10 mouse cellular contexts compared by ENCODE assay signal in the genomic region with DNA sequence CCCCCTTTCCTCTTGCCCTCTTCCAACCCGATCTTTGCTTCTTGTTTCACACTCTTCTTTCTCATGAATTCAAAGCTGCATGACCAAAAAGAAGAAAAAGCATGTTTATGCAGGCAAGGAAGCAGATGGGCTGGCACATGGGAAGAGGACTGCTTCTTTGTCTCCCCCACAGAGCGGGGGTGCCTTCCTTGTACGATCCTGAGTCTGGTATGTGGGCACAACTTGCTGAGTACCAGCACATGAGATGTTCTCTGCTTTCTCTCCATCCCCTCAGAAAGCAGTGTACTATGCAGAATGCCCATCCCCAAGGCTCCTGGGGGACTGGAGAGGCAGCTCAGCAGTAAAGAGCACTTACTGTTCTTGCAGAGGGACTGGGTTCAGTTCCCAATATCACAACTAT. TPM values are rescaled to one million over a fixed set of nuclear protein-coding genes. Genes with fewer than 3 reads are reported as not detected.
DNase-seq lines count a peak whose midpoint lies in the region; ATAC-seq and TF ChIP-seq lines count a peak whose summit lies in the region.
"Had no signal": no experiment of that assay in that cellular context is flagged by ENCODE, and none has a peak within 500 bp of the region (broad histone marks: within the 10 kb centered on the region; RNA-seq: fewer than 3 reads in every experiment).

No protein-coding gene starts in this region.

- no peak overlapping the region for H3K4me3 ChIP-seq in heart, embryonic 13.5 days
- H3K4me3 ChIP-seq in stomach, embryonic 14.5 days (ENCODE audit: low read depth, low read length): no peak overlapping the region
- H3K4me3 ChIP-seq in stomach, postnatal 0 days (ENCODE audit: low read depth, low read length): no peak overlapping the region
- no peak overlapping the region for H3K4me3 ChIP-seq in limb, embryonic 15.5 days
- H3K4me3 ChIP-seq in cerebellum, adult 2 months (replicated peaks; ENCODE audit: insufficient read depth, low read depth, low read length): no peak overlapping the region
- H3K4me3 ChIP-seq: erythroblast, embryonic 14.5 days; megakaryocyte, embryonic 14.5 days had no signal

- H3K27ac ChIP-seq in heart, embryonic 13.5 days (replicated peaks): peak overlapping the region; percentile 7; the same call in 1 of the 2 replicates
- H3K27ac ChIP-seq in stomach, embryonic 14.5 days (ENCODE audit: low read length): peak overlapping the region; percentile 22; the same call in 1 of the 2 replicates
- no peak overlapping the region for H3K27ac ChIP-seq in stomach, postnatal 0 days (replicated peaks)
- peak overlapping the region; percentile 75 for H3K27ac ChIP-seq in limb, embryonic 15.5 days
- no peak overlapping the region for H3K27ac ChIP-seq in cerebellum, adult 2 months (ENCODE audit: insufficient read depth, low read length)

- no peaks in the 10 kb centered on the region for H3K27me3 ChIP-seq in heart, embryonic 13.5 days (replicated peaks)
- H3K27me3 ChIP-seq in stomach, embryonic 14.5 days (ENCODE audit: control insufficient read depth, insufficient read depth, low read length): no peaks in the 10 kb centered on the region
- H3K27me3 ChIP-seq in stomach, postnatal 0 days (ENCODE audit: control insufficient read depth, insufficient read depth, low read length): no peaks in the 10 kb centered on the region
- H3K27me3 ChIP-seq in limb, embryonic 15.5 days: no peaks in the 10 kb centered on the region
- no peaks in the 10 kb centered on the region for H3K27me3 ChIP-seq in cerebellum, adult 2 months (ENCODE audit: control insufficient read depth, insufficient read depth, low read length)
- H3K27me3 ChIP-seq: megakaryocyte, embryonic 14.5 days had no signal

- H3K9me3 ChIP-seq in heart, embryonic 13.5 days: no peaks in the 10 kb centered on the region
- no peaks in the 10 kb centered on the region for H3K9me3 ChIP-seq in stomach, embryonic 14.5 days (ENCODE audit: control insufficient read depth, low read depth, low read length)
- no peaks in the 10 kb centered on the region for H3K9me3 ChIP-seq in stomach, postnatal 0 days (ENCODE audit: control insufficient read depth, low read length)
- no peaks in the 10 kb centered on the region for H3K9me3 ChIP-seq in limb, embryonic 15.5 days
- H3K9me3 ChIP-seq: megakaryocyte, embryonic 14.5 days had no signal

- TF ChIP-seq POLR2A in cerebellum, adult 2 months (IDR thresholded peaks at IDR 0.05; ENCODE audit: borderline replicate concordance, insufficient read depth, low read length): no peak

- TF ChIP-seq CTCF in stomach, postnatal 0 days (IDR thresholded peaks at IDR 0.05; ENCODE audit: low read depth): no peak
- TF ChIP-seq CTCF in cerebellum, adult 2 months (IDR thresholded peaks at IDR 0.05; ENCODE audit: borderline replicate concordance, insufficient read depth, low read depth, low read length): no peak

- H3K4me2 ChIP-seq in heart, embryonic 13.5 days: no peak overlapping the region
- H3K4me2 ChIP-seq in stomach, embryonic 14.5 days (replicated peaks; ENCODE audit: low read depth, low read length): no peak overlapping the region
- no peak overlapping the region for H3K4me2 ChIP-seq in stomach, postnatal 0 days (replicated peaks; ENCODE audit: low read depth)
- H3K4me2 ChIP-seq in limb, embryonic 15.5 days: no peak overlapping the region

- H3K36me3 ChIP-seq in heart, embryonic 13.5 days: peaks cover 47% of the 10 kb centered on the region
- peaks cover 25% of the 10 kb centered on the region for H3K36me3 ChIP-seq in stomach, embryonic 14.5 days (ENCODE audit: control insufficient read depth, insufficient read depth, low read length)
- H3K36me3 ChIP-seq in stomach, postnatal 0 days (ENCODE audit: control insufficient read depth, insufficient read depth, low read length): peaks cover 9% of the 10 kb centered on the region; the same call in 1 of the 2 replicates
- peaks cover 32% of the 10 kb centered on the region for H3K36me3 ChIP-seq in limb, embryonic 15.5 days

- no peak for TF ChIP-seq EP300 in stomach, postnatal 0 days (optimal IDR thresholded peaks at IDR 0.05)

- no peak for DNase-seq in heart, postnatal 4 days
- no peak for DNase-seq in stomach, postnatal 0 days (ENCODE audit: low spot score)
- DNase-seq in cerebellum, adult 2 months: no peak
- DNase-seq in urinary bladder, adult 2 months (ENCODE audit: low spot score): no peak
- no peak for DNase-seq in cerebellum, postnatal 10 days

- H3K9ac ChIP-seq in heart, embryonic 13.5 days: no peak overlapping the region
- no peak overlapping the region for H3K9ac ChIP-seq in stomach, embryonic 14.5 days (replicated peaks; ENCODE audit: low read depth, low read length)
- no peak overlapping the region for H3K9ac ChIP-seq in stomach, postnatal 0 days (ENCODE audit: low read length)
- no peak overlapping the region for H3K9ac ChIP-seq in limb, embryonic 15.5 days

- WGBS in heart, embryonic 13.5 days: 68% methylated on average over 3 of the region's 3 CpGs
- WGBS in stomach, embryonic 14.5 days: 57% methylated on average over 3 of the region's 3 CpGs
- WGBS in stomach, postnatal 0 days: 66% methylated on average over 3 of the region's 3 CpGs
- 42% methylated on average over 3 of the region's 3 CpGs for WGBS in limb, embryonic 15.5 days
- 36% methylated on average over 3 of the region's 3 CpGs for WGBS in cerebellum, adult 2 months

- H3K4me1 ChIP-seq in heart, embryonic 13.5 days: peaks cover 36% of the 10 kb centered on the region
- H3K4me1 ChIP-seq in stomach, embryonic 14.5 days (ENCODE audit: control insufficient read depth, insufficient read depth, low read length): peaks cover 17% of the 10 kb centered on the region
- no peaks in the 10 kb centered on the region for H3K4me1 ChIP-seq in stomach, postnatal 0 days (replicated peaks; ENCODE audit: control insufficient read depth, insufficient read depth)
- H3K4me1 ChIP-seq in limb, embryonic 15.5 days: peaks cover 29% of the 10 kb centered on the region
- H3K4me1 ChIP-seq in cerebellum, adult 2 months (ENCODE audit: control insufficient read depth, insufficient read depth, low read length): peaks cover 18% of the 10 kb centered on the region

- no peak for ATAC-seq in heart, embryonic 13.5 days (ENCODE audit: extremely low read depth, insufficient number of reproducible peaks, low FRiP score, low TSS enrichment)
- no peak for ATAC-seq in stomach, embryonic 14.5 days (ENCODE audit: insufficient number of reproducible peaks, insufficient read depth, low FRiP score, low read depth)
- no peak for ATAC-seq in stomach, postnatal 0 days (ENCODE audit: low FRiP score, low TSS enrichment)
- no peak for ATAC-seq in limb, embryonic 15.5 days (ENCODE audit: insufficient number of reproducible peaks, low FRiP score, low TSS enrichment, low read depth)

RNA-seq across cellular contexts. Expression of gene Ctcf, which starts 12.0 kb away (rescaled TPM):
- 67.1 and 76.2 TPM in 2 replicates for polyA plus RNA-seq in heart, embryonic 13.5 days (2015; fragmentation: Nextera tagmentation; extraction: Ambion mirVana)
- total RNA-seq in heart, postnatal 4 days (2021): 10 to 100 TPM; 59.1 to 63.2 TPM
- polyA plus RNA-seq in stomach, embryonic 14.5 days (2014; fragmentation: Nextera tagmentation; extraction: Ambion mirVana): 96.0 and 101 TPM in 2 replicates
- polyA plus RNA-seq in stomach, postnatal 0 days (2015; fragmentation: Nextera tagmentation; extraction: Ambion mirVana): 43.3 and 56.6 TPM in 2 replicates
- 93.8 and 108 TPM in 2 replicates for polyA plus RNA-seq in limb, embryonic 15.5 days (2015; fragmentation: Nextera tagmentation; extraction: Ambion mirVana)
- polyA plus RNA-seq in cerebellum, adult 2 months (2012; rRNA removed): 41.6 and 45.7 TPM in 2 replicates
- 21.6 and 31.5 TPM in 2 replicates for polyA plus RNA-seq in urinary bladder, adult 2 months (2012; rRNA removed)

RNA-seq across cellular contexts. Expression of gene Agrp, which starts 12.8 kb away (rescaled TPM):
- 0.23 TPM in 1 of 2 replicates, not detected in the other for polyA plus RNA-seq in heart, embryonic 13.5 days (2015; fragmentation: Nextera tagmentation; extraction: Ambion mirVana)
- total RNA-seq in heart, postnatal 4 days (2021): not detected
- polyA plus RNA-seq in stomach, embryonic 14.5 days (2014; fragmentation: Nextera tagmentation; extraction: Ambion mirVana): 0.95 and 1.5 TPM in 2 replicates
- 0.45 and 0.98 TPM in 2 replicates for polyA plus RNA-seq in stomach, postnatal 0 days (2015; fragmentation: Nextera tagmentation; extraction: Ambion mirVana)
- 1.8 and 2.4 TPM in 2 replicates for polyA plus RNA-seq in limb, embryonic 15.5 days (2015; fragmentation: Nextera tagmentation; extraction: Ambion mirVana)
- 0.36 and 1.00 TPM in 2 replicates for polyA plus RNA-seq in cerebellum, adult 2 months (2012; rRNA removed)
- 0.27 and 0.89 TPM in 2 replicates for polyA plus RNA-seq in urinary bladder, adult 2 months (2012; rRNA removed)
- polyA plus RNA-seq: erythroblast, embryonic 14.5 days had no signal

RNA-seq across cellular contexts. Expression of gene Ripor1, which starts 19.3 kb away (rescaled TPM):
- 32.1 and 32.5 TPM in 2 replicates for polyA plus RNA-seq in heart, embryonic 13.5 days (2015; fragmentation: Nextera tagmentation; extraction: Ambion mirVana)
- 10 to 100 TPM; 51.1 to 51.5 TPM for total RNA-seq in heart, postnatal 4 days (2021)
- polyA plus RNA-seq in stomach, embryonic 14.5 days (2014; fragmentation: Nextera tagmentation; extraction: Ambion mirVana): 18.5 and 20.8 TPM in 2 replicates
- 8.9 and 9.3 TPM in 2 replicates for polyA plus RNA-seq in stomach, postnatal 0 days (2015; fragmentation: Nextera tagmentation; extraction: Ambion mirVana)
- polyA plus RNA-seq in limb, embryonic 15.5 days (2015; fragmentation: Nextera tagmentation; extraction: Ambion mirVana): 20.9 and 24.6 TPM in 2 replicates
- polyA plus RNA-seq in cerebellum, adult 2 months (2012; rRNA removed): 33.4 and 35.9 TPM in 2 replicates
- polyA plus RNA-seq in urinary bladder, adult 2 months (2012; rRNA removed): 12.1 and 26.0 TPM in 2 replicates

RNA-seq across cellular contexts. Expression of gene Atp6v0d1, which starts 58.6 kb away (rescaled TPM):
- polyA plus RNA-seq in heart, embryonic 13.5 days (2015; fragmentation: Nextera tagmentation; extraction: Ambion mirVana): 58.1 and 60.9 TPM in 2 replicates
- total RNA-seq in heart, postnatal 4 days (2021): 10 to 100 TPM; 58.2 to 59.5 TPM
- polyA plus RNA-seq in stomach, embryonic 14.5 days (2014; fragmentation: Nextera tagmentation; extraction: Ambion mirVana): 75.8 and 82.9 TPM in 2 replicates
- 96.2 and 101 TPM in 2 replicates for polyA plus RNA-seq in stomach, postnatal 0 days (2015; fragmentation: Nextera tagmentation; extraction: Ambion mirVana)
- polyA plus RNA-seq in limb, embryonic 15.5 days (2015; fragmentation: Nextera tagmentation; extraction: Ambion mirVana): 97.4 and 103 TPM in 2 replicates
- polyA plus RNA-seq in cerebellum, adult 2 months (2012; rRNA removed): 333 and 336 TPM in 2 replicates
- polyA plus RNA-seq in urinary bladder, adult 2 months (2012; rRNA removed): 144 and 148 TPM in 2 replicates

Comparison
In these comparisons a context has a peak if more than half of its experiments do, and no peak if none do; other contexts are left out.
1. H3K27ac ChIP-seq: peak in heart, embryonic 13.5 days (single experiment), stomach, embryonic 14.5 days (single experiment) and limb, embryonic 15.5 days (single experiment); none in stomach, postnatal 0 days (single experiment) and cerebellum, adult 2 months (single experiment).